Mouse (Mus musculus): Measurements from ENCODE around the gene Ifnar1.

DNA sequence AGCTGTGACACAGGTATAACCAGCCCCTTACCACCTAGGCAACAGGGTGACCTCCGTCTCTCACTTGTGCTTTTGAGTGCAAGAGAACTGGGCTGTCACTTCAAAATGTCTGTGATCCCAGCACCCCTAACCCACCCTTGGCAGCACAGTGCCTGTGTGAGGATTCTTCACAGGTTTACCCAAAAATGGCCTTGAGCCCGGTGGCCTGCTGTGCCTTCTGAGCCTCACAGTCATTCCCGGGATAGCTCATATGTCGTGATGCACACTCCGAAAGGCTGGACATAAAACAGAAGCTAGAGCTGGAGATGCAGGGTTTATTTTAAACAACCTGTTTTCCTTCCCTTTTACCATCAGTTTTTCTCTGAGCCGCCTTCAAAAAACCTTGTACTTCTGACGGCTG, 19.7 kb downstream of the Ifnar1 start:
- TF ChIP-seq EP300 (IDR thresholded peaks at IDR 0.05; ENCODE audit: low read depth) (no peak), CTCF (IDR thresholded peaks at IDR 0.05; ENCODE audit: low read depth) (no peak)

Data from liver, embryonic 14.5 days (tissue).